Mouse (Mus musculus) midbrain, embryonic 11.5 days (tissue): Measurements from ENCODE around the gene Rbm5. TPM values are rescaled to one million over a fixed set of nuclear protein-coding genes. Genes with fewer than 3 reads are reported as not detected.

Experiments used
- ATAC-seq: fragments of 200-750 bp; cut with Nextera tagmentation; 2 replicates; pipeline ENCODE4 v1.8.0; 2017; ENCODE audit warnings: moderate TSS enrichment, moderate library complexity; ENCODE audit not compliant: low FRiP score
- DNase-seq: peaks from one replicate; pipeline ENCODE4 v3.0.0; 2015; ENCODE audit warnings: low spot score; ENCODE audit errors: missing footprints
- H3K27ac ChIP-seq: fragments of 300-500 bp; sonication (generic); 2 replicates; pipeline ENCODE4 v1.5.1; 2014; ENCODE audit warnings: low read depth, low read length
- H3K27me3 ChIP-seq: fragments of 300-500 bp; sonication (generic); 2 replicates; pipeline ENCODE4 v1.6.1; 2014; ENCODE audit warnings: mild to moderate bottlenecking, low read length, moderate library complexity, mixed read lengths; ENCODE audit not compliant: control insufficient read depth, insufficient read depth
- H3K36me3 ChIP-seq: fragments of 300-500 bp; sonication (generic); 2 replicates; pipeline ENCODE4 v1.6.1; 2014; ENCODE audit warnings: mild to moderate bottlenecking, low read length, moderate library complexity, mixed read lengths; ENCODE audit not compliant: control insufficient read depth, insufficient read depth
- H3K4me1 ChIP-seq: fragments of 300-500 bp; sonication (generic); 2 replicates; pipeline ENCODE4 v1.6.1; 2014; ENCODE audit warnings: low read length; ENCODE audit not compliant: control insufficient read depth, insufficient read depth
- H3K4me2 ChIP-seq: fragments of 300-500 bp; sonication (generic); 2 replicates; pipeline ENCODE4 v1.6.1; 2014; ENCODE audit warnings: mild to moderate bottlenecking, moderate library complexity
- H3K4me3 ChIP-seq: fragments of 300-500 bp; sonication (generic); 2 replicates; pipeline ENCODE4 v1.5.1; 2014; ENCODE audit warnings: low read depth, low read length
- H3K9ac ChIP-seq: fragments of 300-500 bp; sonication (generic); 2 replicates; pipeline ENCODE4 v1.6.1; 2014; ENCODE audit warnings: low read length
- H3K9me3 ChIP-seq: fragments of 300-500 bp; sonication (generic); 2 replicates; pipeline ENCODE4 v1.6.1; 2016; ENCODE audit warnings: low read length; ENCODE audit not compliant: control insufficient read depth
- WGBS: fragments of 180-500 bp; shearing (Covaris S2); extraction: QIAGEN DNeasy Blood & Tissue Kit; methylation state at CpG from one replicate; pipeline ENCODE4 v1.1.7; 2014; 5-methylcytosine and 5-hydroxymethylcytosine counted together
- polyA plus RNA-seq: library from polyadenylated mRNA; unstranded; fragments of >200 nt; fragmentation: Nextera tagmentation; extraction: Ambion mirVana; gene quantifications from 2 replicates; pipeline ENCODE4 v1.2.1, GENCODE M21; 2014

The Rbm5 gene
- 186 and 191 TPM in 2 replicates for polyA plus RNA-seq

GRCm38 (mm10) chr9:107770374-107771290 is at the start of gene Rbm5:
Rbm5 (minus strand) TSS chr9:107770996.
- Histone ChIP-seq H3K27me3 (no peaks in the 10 kb centered on the region), H3K27ac (peak within 1 kb of the TSS; percentile 59), H3K4me3 (peak within 1 kb of the TSS; percentile 96), H3K4me2 (peak within 1 kb of the TSS; percentile 73), H3K9ac (peak within 1 kb of the TSS; percentile 99), H3K36me3 (peaks cover 29% of the 10 kb centered on the region), H3K9me3 (no peaks in the 10 kb centered on the region), H3K4me1 (peaks cover 14% of the 10 kb centered on the region)
- ATAC-seq (peak; percentile 100), DNase-seq (peak; percentile 98)
- WGBS = under 1% methylated on average over 60 of the region's 60 CpGs

DNA sequence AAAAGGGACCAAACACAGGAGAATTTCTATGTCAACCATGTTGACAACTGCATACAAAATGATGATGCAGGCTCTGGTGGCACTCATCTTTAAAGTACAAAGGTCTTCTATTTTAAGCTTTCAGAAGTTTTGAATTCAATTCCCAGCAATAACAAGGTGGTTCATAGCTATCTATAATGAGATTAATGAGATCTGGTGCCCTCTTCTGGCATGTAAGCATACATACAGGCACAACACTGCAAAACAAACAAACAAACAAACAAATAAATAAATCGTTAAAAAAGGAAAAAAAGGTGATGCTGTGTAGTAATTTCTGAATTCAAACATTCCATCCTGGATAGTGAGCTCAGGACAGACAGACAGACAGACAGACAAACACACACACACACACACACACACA is 41.3 kb upstream of the Rbm5 start:
- H3K9me3 ChIP-seq = no peaks in the 10 kb centered on the region
- no peak overlapping the region for H3K4me3 ChIP-seq
- no peaks in the 10 kb centered on the region for H3K27me3 ChIP-seq
- no peak overlapping the region for H3K4me2 ChIP-seq
- no peak for ATAC-seq
- no peak for DNase-seq
- WGBS = 100% methylated on average over 1 of the region's 1 CpGs
- no peak overlapping the region for H3K9ac ChIP-seq
- no peak overlapping the region for H3K27ac ChIP-seq
- H3K4me1 ChIP-seq = no peaks in the 10 kb centered on the region
- peaks cover 5% of the 10 kb centered on the region; the same call in 1 of the 2 replicates for H3K36me3 ChIP-seq

GRCm38 (mm10) chr9:107810985-107811384 is 40.2 kb upstream of the Rbm5 start:
- no peaks in the 10 kb centered on the region for H3K9me3 ChIP-seq
- DNase-seq (peak; percentile 45), ATAC-seq (no peak)
- 96% methylated on average over 2 of the region's 2 CpGs for WGBS
- no peaks in the 10 kb centered on the region for H3K4me1 ChIP-seq
- no peaks in the 10 kb centered on the region for H3K27me3 ChIP-seq
- no peak overlapping the region for H3K9ac ChIP-seq
- H3K4me3 ChIP-seq = no peak overlapping the region
- H3K36me3 ChIP-seq = peaks cover 5% of the 10 kb centered on the region; the same call in 1 of the 2 replicates
- H3K27ac ChIP-seq = no peak overlapping the region
- no peak overlapping the region for H3K4me2 ChIP-seq

GRCm38 (mm10) chr9:107791714-107792113 is 20.9 kb upstream of the Rbm5 start:
- peaks cover 14% of the 10 kb centered on the region for H3K36me3 ChIP-seq

GRCm38 (mm10) chr9:107782536-107783203 is 11.9 kb upstream of the Rbm5 start:
- 94% methylated on average over 11 of the region's 11 CpGs for WGBS
- no peak for ATAC-seq
- Histone ChIP-seq H3K4me1 (no peaks in the 10 kb centered on the region), H3K9ac (no peak overlapping the region), H3K27me3 (no peaks in the 10 kb centered on the region), H3K36me3 (peaks cover 27% of the 10 kb centered on the region), H3K4me3 (no peak overlapping the region), H3K9me3 (no peaks in the 10 kb centered on the region), H3K27ac (no peak overlapping the region), H3K4me2 (no peak overlapping the region)
- DNase-seq = no peak

More at GRCm38 (mm10) chr9:107791714-107792113, 20.9 kb upstream of the Rbm5 start:
- Histone ChIP-seq H3K27ac (no peak overlapping the region), H3K9ac (no peak overlapping the region), H3K27me3 (no peaks in the 10 kb centered on the region), H3K4me3 (no peak overlapping the region), H3K4me2 (no peak overlapping the region), H3K9me3 (no peaks in the 10 kb centered on the region), H3K4me1 (no peaks in the 10 kb centered on the region)
- WGBS = 90% methylated on average over 6 of the region's 6 CpGs
- DNase-seq (no peak), ATAC-seq (no peak)

DNA sequence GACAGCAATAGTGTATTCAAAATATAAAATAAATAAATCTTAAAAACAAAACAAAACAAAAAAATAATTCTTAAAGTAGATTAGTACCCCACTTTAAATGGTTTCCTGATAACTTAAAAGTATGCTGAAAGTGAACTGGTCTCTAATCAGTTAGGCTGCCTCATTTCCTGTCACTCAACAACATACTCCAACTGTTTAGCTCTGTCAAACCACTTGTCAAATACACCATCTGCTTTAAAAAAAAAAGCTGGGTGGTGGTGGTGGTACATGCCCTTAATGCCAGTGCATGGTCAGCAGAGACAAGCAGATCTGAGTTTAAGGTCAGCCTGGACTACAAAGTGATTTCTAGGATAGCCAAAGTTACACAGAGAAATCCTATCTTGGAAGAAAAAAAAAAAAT is 6.0 kb upstream of the Rbm5 start:
- H3K4me3 ChIP-seq = no peak overlapping the region
- no peaks in the 10 kb centered on the region for H3K27me3 ChIP-seq
- no peaks in the 10 kb centered on the region for H3K9me3 ChIP-seq
- H3K4me1 ChIP-seq = no peaks in the 10 kb centered on the region
- H3K27ac ChIP-seq = no peak overlapping the region
- DNase-seq (no peak), ATAC-seq (no peak)
- H3K9ac ChIP-seq = no peak overlapping the region
- no peak overlapping the region for H3K4me2 ChIP-seq
- H3K36me3 ChIP-seq = peaks cover 29% of the 10 kb centered on the region

- no peaks in the 10 kb centered on the region for H3K9me3 ChIP-seq
- WGBS = 94% methylated on average over 3 of the region's 3 CpGs
- no peak overlapping the region for H3K4me2 ChIP-seq
- no peak overlapping the region for H3K27ac ChIP-seq
- H3K9ac ChIP-seq = no peak overlapping the region
- H3K4me1 ChIP-seq = peaks cover 5% of the 10 kb centered on the region
- H3K36me3 ChIP-seq = peaks cover 23% of the 10 kb centered on the region
- H3K4me3 ChIP-seq = no peak overlapping the region
- no peak for DNase-seq
- H3K27me3 ChIP-seq = no peaks in the 10 kb centered on the region
- no peak for ATAC-seq
These were observed 3.6 kb upstream of the Rbm5 start for GRCm38 (mm10) chr9:107774411-107774810.

GRCm38 (mm10) chr9:107771782-107772181 is 986 bp upstream of the Rbm5 start:
- WGBS = 74% methylated on average over 2 of the region's 2 CpGs
- H3K36me3 ChIP-seq = peaks cover 25% of the 10 kb centered on the region

DNA sequence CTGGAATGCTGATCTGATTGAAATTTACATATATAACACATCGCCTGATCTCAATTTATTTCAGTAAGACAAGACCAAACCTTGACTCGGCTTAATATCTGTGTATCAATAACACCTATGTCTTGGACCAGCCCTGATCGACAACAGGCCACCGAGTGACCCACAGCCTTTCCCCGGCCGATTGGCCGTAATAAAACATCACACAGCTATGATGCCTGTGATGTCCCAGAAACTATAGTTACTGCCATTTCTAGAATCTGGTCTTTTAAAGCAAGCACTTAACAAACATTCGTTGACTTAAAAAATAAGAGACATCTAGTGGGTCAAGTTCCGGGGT is 791 bp downstream of the Rbm5 start:
- peak overlapping the region; percentile 96 for H3K4me3 ChIP-seq
- peak; percentile 95 for DNase-seq
- H3K4me1 ChIP-seq = peaks cover 14% of the 10 kb centered on the region
- H3K9me3 ChIP-seq = no peaks in the 10 kb centered on the region
- H3K9ac ChIP-seq = peak overlapping the region; percentile 99
- H3K27ac ChIP-seq = peak overlapping the region; percentile 59
- peak overlapping the region; percentile 73 for H3K4me2 ChIP-seq
- H3K36me3 ChIP-seq = peaks cover 29% of the 10 kb centered on the region
- no peak for ATAC-seq
- 3% methylated on average over 9 of the region's 9 CpGs for WGBS
- H3K27me3 ChIP-seq = no peaks in the 10 kb centered on the region

More at GRCm38 (mm10) chr9:107771782-107772181, 986 bp upstream of the Rbm5 start:
- Histone ChIP-seq H3K9ac (no peak overlapping the region), H3K4me1 (peaks cover 14% of the 10 kb centered on the region), H3K9me3 (no peaks in the 10 kb centered on the region), H3K4me3 (no peak overlapping the region), H3K27me3 (no peaks in the 10 kb centered on the region), H3K4me2 (no peak overlapping the region), H3K27ac (peak overlapping the region; percentile 9; the same call in 1 of the 2 replicates)
- DNase-seq = no peak
- no peak for ATAC-seq
